Mouse (Mus musculus): ENCODE results near the gene Gfi1.

Gene Gfi1

GRCm38 (mm10) chr5:107725435-107726261, at the start of gene Gfi1:
Gfi1 (minus strand) TSS chr5:107726036.
- DNase-seq (ENCODE audit: low spot score in 2 of 2): peak; percentile 39 to 71

- DNase-seq (ENCODE audit: low spot score in 2 of 2): no peak
Observed at GRCm38 (mm10) chr5:107772049-107772448, 46.2 kb upstream of the Gfi1 start.

- no peak for DNase-seq (ENCODE audit: low spot score in 2 of 2)
Observed at GRCm38 (mm10) chr5:107768224-107768623, 42.4 kb upstream of the Gfi1 start.

- no peak for DNase-seq (ENCODE audit: low spot score in 2 of 2)
Observed at GRCm38 (mm10) chr5:107765946-107766345, 40.1 kb upstream of the Gfi1 start.

- DNase-seq (ENCODE audit: low spot score in 2 of 2): no peak
Observed at GRCm38 (mm10) chr5:107764486-107764885, 38.6 kb upstream of the Gfi1 start.

- DNase-seq (ENCODE audit: low spot score in 2 of 2): no peak
Observed at GRCm38 (mm10) chr5:107763674-107764073, 37.8 kb upstream of the Gfi1 start.

- no peak for DNase-seq (ENCODE audit: low spot score in 2 of 2)
Observed at GRCm38 (mm10) chr5:107759121-107759520, 33.3 kb upstream of the Gfi1 start.

- DNase-seq (ENCODE audit: low spot score in 2 of 2): no peak
Observed at GRCm38 (mm10) chr5:107756072-107756471, 30.2 kb upstream of the Gfi1 start.

- no peak for DNase-seq (ENCODE audit: low spot score in 2 of 2)
Observed at GRCm38 (mm10) chr5:107754740-107755139, 28.9 kb upstream of the Gfi1 start.

- no peak for DNase-seq (ENCODE audit: low spot score in 2 of 2)
Observed at GRCm38 (mm10) chr5:107753656-107754055, 27.8 kb upstream of the Gfi1 start.

GRCm38 (mm10) chr5:107749229-107749916, 23.5 kb upstream of the Gfi1 start:
- no peak for DNase-seq (ENCODE audit: low spot score in 2 of 2)

GRCm38 (mm10) chr5:107739023-107739422, 13.2 kb upstream of the Gfi1 start:
- DNase-seq (ENCODE audit: low spot score in 2 of 2): peak in 1 of 2 experiments; percentile 42

- no peak for DNase-seq (ENCODE audit: low spot score in 2 of 2)
Observed at GRCm38 (mm10) chr5:107738296-107738695, 12.5 kb upstream of the Gfi1 start.

- DNase-seq (ENCODE audit: low spot score in 2 of 2): no peak
Observed at GRCm38 (mm10) chr5:107736171-107736570, 10.3 kb upstream of the Gfi1 start.

- no peak for DNase-seq (ENCODE audit: low spot score in 2 of 2)
Observed at GRCm38 (mm10) chr5:107731844-107732243, 6.0 kb upstream of the Gfi1 start.

- no peak for DNase-seq (ENCODE audit: low spot score in 2 of 2)
Observed at GRCm38 (mm10) chr5:107731408-107731807, 5.6 kb upstream of the Gfi1 start.

GRCm38 (mm10) chr5:107727007-107727402, 1.2 kb upstream of the Gfi1 start:
- DNase-seq (ENCODE audit: low spot score in 2 of 2): no peak

- peak in 1 of 2 experiments; percentile 30 for DNase-seq (ENCODE audit: low spot score in 2 of 2)
Observed at GRCm38 (mm10) chr5:107726281-107727006, 608 bp upstream of the Gfi1 start.

- peak; percentile 32 to 41 for DNase-seq (ENCODE audit: low spot score in 2 of 2)
Observed at GRCm38 (mm10) chr5:107724661-107725434, 988 bp downstream of the Gfi1 start.

GRCm38 (mm10) chr5:107723541-107724511, 2.0 kb downstream of the Gfi1 start:
- peak; percentile 26 to 48 for DNase-seq (ENCODE audit: low spot score in 2 of 2)

Measured in spleen, postnatal 10 days (tissue).